Mouse (Mus musculus) right cerebral cortex, postnatal 10 days (tissue): ENCODE results near the gene Prkn.

Source experiments
- DNase-seq, 2 experiments: peaks; one replicate each; pipeline ENCODE4 v3.0.0; 2021; ENCODE audit warnings: low spot score in 2 of 2

The Prkn gene

DNA sequence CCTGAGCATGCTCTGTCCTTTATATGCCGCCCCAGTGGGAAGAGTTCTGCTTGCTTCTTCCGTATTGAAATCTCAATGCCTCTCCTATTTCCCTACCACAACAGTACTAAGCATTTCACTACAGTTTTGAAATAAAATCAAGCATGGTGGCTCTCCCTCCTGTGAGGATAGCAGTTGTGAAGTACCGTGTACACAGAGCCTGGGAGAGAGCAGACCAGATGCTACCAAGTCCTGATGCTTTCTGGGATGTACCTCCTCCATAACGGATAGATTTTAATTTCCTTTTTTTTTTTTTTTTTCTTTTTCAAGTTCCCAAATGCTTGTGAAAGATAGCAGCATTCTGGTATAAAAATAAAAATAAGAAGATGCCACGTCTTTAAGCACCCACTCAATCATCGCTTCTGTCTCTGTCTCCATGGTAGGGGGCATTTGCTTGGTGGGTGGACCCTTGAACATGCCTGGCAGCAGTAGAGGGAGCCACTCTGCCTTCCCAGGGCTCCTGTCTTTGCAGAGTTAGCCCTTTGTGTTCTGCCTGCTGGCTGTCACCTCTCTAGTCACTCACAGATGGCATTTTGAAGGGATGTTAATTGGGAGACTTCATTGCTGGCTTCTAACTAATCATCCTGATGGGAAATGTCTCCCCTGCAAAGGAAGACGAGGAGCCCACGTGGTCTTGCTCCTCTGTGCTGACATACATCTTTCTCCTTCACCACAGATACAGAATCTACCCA is 1070.6 kb downstream of the Prkn start:
- peak; percentile 25 to 51 for DNase-seq

DNA sequence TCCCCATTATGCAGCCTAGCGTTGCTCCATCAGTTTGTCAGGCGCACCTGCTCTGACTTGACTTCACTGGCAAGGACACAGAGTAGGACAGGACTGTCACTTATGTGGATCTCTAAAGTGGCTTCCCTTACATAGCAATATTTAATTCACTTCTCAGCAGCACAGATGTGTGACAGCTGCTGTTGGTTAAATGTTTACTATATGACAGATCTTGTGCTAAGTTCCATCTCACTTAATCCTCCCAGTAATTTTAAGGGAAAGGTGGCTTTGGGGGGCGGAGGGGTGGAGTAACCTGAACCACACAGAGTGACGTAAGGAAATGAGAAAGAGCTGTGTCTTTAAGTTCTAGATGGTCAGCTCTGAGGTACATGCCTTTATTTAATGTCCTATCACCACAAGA is 1072.0 kb downstream of the Prkn start:
- DNase-seq = no peak

DNA sequence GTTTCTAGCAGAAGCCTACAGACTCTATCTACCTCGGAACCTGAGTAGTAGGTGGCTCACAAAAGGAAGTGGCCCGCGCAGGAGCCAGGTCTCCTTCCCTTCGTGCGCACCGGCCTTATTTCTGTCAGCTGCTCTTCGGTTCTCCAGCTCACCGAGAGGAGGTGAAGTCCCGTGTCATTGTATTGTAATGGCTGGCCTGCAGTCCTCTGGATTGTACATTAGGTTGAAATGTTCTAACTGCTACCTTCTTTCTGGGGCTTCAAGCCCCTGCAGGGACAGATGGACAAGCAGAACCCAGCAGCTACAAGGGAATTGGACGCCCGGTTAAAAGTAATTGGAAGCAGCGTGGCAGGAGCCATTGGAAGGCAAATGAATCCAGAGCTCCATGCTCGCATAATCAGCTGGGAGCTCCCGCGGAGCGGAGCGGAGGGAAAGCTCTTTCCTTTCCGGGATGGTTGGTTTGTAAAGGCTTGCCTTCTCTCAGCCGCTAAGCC is 1072.7 kb downstream of the Prkn start:
- DNase-seq = peak in 1 of 2 experiments; percentile 56

DNA sequence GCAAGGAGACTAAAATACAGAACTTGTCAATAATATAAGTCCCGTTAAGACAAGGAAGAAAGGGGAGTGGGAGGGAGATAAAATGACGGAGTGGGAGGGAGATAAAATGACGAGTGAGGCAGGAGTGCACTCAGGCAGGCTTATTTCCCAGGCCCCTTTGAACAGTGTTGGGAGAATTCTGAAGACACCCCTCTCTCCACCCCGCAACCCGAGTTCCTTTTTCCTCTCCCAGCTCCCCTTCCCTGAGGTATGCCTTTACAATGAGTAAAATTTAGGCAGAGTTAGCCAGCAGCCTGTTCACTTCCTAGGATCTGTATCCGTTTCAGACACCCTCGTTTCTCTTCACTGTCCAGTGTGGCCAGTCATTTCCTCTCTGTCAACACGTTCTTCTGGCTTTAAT is 1073.4 kb downstream of the Prkn start:
- DNase-seq = no peak

- no peak for DNase-seq
Observed at GRCm38 (mm10) chr17:11914451-11914850, 1074.3 kb downstream of the Prkn start.

DNA sequence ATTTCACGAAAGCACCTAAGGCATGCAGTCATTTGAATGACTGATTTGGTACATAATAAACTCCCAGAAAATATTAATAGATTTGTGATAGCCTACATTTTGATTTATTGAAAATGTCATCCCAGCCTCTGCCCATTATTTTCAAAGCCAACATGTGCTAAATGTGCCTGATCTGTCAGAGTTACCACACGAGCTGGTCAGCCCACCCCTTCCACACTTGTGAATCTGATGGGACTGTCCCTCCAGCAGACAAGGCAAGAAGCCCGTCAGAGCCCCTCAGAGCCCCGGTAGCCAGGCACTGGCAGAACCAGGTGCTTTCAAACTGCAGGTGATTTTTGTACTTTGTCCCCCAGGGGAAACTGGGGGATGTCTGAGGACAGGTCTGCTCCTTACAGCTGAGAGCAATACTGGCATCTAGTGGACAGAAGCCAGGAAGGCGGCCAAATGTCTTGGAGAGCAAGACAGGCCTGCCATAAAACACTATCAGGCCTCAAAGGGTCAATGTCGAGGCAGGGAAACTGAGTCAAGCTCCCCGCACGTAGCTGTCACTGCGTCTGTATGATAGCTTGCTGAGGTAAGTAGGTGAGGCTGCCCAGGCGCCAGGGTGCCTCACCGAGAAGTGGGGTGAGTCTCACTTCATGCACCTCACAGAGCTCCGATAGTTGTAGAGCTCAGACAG is 1078.1 kb downstream of the Prkn start:
- peak; percentile 67 to 70 for DNase-seq

DNA sequence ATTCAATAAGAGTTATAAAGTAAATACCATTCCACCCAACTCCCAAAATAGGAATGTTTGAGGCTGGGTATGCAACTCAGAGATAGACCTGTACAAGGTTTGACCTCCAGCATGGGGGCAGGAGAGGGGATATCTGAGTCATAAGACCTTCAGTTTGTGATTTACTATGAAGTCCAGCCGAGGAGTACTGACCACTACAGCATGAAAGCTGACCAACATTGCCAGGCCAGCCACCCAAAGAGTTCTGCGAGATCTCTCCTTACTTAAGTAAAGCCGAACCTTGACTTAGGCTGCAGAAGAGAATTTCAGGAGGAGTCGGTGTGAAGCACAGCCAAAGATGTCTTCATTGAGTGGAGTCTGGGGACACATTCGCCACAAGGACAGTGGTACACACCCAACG is 1079.4 kb downstream of the Prkn start:
- no peak for DNase-seq

GRCm38 (mm10) chr17:11921026-11921425 is 1080.8 kb downstream of the Prkn start:
- DNase-seq = peak; percentile 76 to 84

DNA sequence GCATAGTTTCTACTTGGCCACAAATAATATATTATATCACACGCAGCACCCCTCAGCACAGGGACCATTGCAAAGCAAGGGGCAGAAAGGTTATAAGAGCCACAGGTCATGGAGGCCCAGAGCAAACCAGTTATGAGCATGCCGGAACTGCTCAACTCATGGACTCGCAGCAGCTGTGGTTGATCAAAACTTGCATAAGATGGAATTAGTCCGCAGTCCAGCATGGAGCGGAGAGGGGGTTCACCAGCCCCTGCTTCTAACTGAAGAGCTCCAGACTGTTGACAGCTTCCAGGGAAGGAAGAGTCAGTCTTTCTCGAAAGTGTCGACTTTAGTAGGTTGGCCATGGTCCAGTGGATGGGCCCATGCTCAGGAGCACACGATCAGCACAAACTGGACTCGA is 1083.8 kb downstream of the Prkn start:
- DNase-seq = no peak

GRCm38 (mm10) chr17:11926865-11927386 is 1086.7 kb downstream of the Prkn start:
- DNase-seq = no peak

DNA sequence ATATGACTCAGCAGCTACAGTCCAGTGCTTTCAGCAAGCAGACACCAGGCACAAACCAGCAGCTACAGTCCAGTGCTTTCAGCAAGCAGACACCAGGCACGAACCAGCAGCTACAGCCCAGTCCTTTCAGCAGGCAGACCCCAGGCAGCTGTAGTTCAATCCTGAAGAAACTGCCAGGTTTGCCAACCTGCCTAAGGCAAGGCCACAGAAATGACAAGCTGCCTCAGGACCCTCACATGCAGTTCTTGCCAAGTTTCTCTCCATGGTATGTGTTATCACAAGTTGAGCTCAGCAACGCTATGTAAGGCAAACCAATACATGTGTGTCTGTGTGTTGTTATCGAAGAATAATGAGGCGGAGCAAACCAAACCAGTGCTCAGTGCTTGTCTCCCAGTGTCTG is 1091.5 kb downstream of the Prkn start:
- DNase-seq = no peak

DNA sequence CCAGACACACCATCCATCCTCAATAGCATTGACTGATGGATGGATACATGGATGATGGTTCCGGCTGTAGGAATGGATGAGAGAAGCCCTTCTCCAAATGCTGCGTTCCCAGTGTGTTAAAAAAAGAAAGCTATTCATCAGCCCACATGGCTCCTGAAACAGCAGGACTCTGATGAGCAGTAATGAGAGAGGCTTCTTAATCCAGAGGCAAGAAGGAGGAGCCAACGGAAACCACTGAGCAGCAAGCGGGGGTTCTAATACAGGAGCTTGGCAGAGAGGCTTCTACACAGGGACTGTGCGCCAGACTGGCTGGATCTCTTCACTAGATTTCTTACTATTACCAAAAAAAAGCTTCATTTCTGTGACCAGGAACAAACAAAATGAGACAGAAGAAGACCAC is 1093.6 kb downstream of the Prkn start:
- DNase-seq = peak; percentile 41 to 54

DNA sequence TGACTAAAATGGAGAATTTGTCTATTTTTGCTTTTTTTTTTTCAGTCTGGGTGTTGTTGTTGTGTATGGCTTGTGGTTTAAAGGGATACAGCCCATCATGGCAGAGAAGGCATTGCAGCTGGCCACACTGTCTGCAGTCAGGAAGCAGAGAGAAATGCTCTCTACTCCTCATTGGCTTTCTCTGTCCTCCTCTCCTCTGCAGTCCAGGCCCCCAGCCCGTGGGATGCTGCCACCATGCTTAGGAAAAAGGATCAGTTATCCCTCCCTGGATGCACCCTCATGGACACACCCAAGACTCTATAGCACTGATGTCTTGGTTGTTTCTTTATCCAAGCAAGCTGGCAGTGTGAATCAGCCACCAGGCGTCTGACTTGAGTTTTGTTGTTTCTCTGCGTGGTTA is 1107.3 kb downstream of the Prkn start:
- no peak for DNase-seq

DNA sequence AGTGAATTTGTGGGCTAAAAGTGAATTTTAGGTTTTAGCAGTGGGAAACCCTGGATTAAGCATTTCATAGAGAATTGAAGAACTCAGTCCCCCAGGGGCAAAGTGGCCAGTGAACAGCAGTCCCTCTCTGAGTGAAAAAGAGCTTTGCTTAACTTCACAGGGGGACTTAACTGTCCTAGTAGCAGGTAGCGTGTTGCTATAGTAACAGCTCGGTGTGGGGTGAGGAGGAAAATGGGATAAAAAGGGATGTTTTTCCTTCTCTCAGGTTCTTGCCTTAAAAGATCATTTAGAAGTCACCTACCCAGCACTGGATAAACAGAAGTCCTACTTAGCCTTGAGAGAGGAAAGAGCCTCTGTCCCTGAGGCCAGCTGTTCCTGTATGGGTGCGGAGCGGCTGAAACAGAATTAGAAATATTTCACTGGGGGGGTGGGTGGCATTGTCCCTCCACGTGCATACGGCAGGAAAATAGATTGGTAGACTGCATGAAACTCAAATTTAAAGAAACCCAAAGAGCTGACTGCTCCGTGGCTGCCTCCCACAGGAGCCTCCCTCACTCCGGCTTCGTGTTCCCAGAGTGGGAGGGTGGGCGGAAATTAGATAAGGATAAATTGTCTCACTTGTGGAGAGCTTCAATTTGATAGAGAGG is 1109.5 kb downstream of the Prkn start:
- DNase-seq = peak; percentile 48 to 54

DNA sequence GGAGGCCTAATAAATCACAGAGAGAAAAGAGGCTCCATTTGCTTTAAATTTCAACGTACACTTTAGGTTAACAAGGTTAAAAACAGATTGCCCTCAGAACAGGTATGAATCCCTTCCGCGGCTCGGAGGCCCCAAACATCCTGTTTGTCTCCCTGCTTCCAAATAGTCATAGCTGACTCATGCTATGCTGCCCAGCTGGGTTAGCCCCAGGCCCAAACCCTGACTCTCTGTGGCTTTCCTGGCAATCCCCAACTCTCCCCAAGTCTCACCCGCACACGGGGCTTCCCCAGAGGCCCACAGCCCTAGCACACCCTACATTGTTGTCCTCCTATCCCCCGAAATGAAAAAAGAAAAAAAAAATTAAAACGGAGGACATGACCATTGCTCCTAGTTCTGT is 1110.0 kb downstream of the Prkn start:
- no peak for DNase-seq

- no peak for DNase-seq
Observed at GRCm38 (mm10) chr17:11955317-11955716, 1115.1 kb downstream of the Prkn start.

DNA sequence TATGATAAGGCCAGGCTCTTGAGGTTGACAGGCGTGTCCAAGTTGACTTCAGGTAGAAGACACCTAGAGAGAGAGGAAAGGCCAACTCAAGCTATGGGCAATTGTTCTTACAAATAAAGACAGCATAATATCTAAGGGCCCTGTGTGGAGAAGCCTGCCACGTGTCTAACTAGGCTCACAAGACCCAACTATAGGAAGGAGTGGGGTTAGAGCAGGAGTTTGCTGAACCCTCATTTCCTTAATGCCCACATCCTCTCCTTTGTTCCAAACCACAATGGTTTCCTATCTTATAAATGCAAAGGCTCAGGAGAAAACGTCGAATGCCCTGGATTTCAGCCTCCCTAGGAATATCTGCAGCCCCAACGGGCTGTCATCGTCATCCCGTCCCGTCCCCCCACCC is 1120.3 kb downstream of the Prkn start:
- no peak for DNase-seq

DNA sequence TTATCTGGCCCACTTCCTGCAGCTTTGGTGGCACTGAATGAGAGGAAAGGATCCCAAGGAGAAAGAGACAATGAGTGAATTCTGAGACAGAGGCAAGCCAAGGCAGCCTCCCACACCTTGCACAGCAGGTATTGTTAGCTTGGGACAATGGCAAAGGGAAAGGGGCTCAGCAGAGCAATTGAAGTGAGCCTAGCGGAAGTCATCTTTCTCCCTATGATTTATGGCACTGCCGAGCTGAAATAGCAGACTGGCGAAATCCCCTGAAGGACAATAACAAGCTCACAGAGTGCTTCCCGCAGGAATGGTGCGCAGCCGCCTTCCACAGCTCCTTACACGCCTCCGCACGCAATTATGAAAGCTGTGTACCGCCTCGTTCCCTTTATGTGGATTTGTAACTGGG is 1122.6 kb downstream of the Prkn start:
- DNase-seq = peak; percentile 61 to 72

DNA sequence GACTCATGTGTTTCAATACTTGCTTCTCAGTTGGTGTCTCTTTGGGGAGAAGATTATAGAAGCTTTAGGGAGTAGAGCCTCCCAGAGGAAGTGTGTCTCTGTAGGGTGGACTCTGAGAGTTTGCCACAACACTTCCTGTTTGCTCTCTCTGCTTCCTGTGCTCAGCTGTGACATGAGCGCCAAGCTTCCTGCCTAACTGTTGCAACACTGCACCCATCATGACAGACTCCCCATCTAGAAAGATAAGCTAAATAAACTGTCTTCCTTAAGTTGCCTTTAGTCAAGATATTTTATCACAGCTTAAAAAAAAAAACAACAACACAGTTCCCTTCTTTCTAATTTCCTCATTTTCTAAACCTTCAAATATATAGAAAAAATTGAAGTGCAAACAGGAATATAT is 1130.0 kb downstream of the Prkn start:
- no peak for DNase-seq

GRCm38 (mm10) chr17:11972550-11972949 is 1132.4 kb downstream of the Prkn start:
- no peak for DNase-seq

DNA sequence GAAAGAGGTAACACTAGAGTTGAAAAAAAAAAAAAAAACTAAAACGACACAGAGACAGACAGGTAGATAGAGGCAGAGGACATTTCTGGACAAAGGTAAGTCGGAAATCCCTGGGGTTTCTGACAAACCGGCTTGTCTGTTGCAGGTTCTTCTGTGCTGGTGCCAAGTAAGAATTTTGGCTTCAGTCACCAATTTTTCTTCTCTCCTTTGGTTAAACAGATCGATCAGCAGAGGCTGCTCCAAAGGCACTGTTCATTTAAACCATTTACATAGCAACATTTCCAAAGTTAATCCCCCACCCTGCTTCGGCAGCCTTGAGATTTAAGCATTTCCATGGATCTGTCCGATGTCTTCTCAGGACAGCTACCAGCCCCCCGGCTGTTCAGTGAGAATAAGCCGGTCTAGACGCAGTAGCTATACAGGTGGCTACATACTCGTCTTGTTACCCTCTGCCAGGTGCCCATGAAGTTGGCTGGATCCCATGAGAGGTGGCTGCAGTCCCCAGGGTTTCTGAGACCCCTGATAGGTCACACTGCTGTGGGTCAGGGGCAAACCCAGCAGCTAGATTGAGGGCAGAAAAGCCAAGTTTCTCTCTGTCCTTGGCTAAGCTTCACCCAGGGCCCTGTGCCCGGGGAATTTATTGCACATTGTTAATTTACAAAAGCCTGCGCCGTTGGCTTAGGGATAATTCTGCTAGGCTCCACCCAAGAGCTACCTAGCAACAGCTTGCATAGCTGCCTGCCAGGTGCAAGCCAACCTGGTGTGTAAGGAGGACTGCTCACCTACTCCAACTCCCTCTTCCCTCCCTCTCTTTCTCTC is 1133.0 kb downstream of the Prkn start:
- DNase-seq = peak in 1 of 2 experiments; percentile 39
